Mouse (Mus musculus) frontal cortex, adult 2 months (tissue): ENCODE measurements around the gene Lsm2. TPM values are rescaled to one million over a fixed set of nuclear protein-coding genes. Genes with fewer than 3 reads are reported as not detected.

Source experiments
- DNase-seq, 2 experiments: peaks; one replicate each; pipeline ENCODE4 v3.0.0; 2022; ENCODE audit warnings: low spot score in 1 of 2; ENCODE audit errors: extremely low spot score in 1 of 2
- polyA plus RNA-seq: library from polyadenylated mRNA; depleted of rRNA; stranded (reverse); fragments of >200 nt; gene quantifications from 2 replicates; pipeline ENCODE4 v1.2.3, GENCODE M21; 2012

The Lsm2 gene
- polyA plus RNA-seq, 1 experiment, result 49.7 TPM

DNA sequence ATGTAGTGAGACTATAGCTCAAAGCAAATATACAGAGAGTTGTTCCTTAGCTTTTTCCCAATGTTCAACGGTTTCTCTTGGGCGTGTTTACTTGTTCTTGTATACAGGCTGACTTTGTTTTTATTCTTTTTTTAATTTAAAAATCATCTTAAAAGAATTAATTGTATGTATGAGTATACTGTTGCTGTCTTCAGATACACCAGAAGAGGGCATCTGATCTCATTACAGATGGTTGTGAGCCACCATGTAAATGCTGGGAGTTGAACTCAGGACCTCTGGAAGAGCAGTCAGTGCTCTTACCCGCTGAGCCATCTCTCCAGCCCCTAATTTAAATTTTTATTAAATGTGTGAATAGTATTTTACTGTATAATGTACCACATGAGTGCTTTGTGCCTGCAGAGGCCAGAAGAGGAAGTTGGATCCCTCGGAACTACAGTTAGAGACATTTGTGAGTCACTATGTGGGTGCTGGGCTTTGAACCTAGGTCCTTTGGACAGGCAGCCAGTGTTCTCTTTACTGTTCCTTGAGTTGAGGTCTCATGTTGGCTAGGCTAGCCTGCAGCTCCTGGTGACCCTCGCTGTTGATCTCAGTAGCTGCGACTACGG is 25.8 kb downstream of the Lsm2 start:
- DNase-seq, result no peak

GRCm38 (mm10) chr17:35009586-35009985 is 27.9 kb downstream of the Lsm2 start:
- no peak for DNase-seq

- no peak for DNase-seq
These were observed 29.8 kb downstream of the Lsm2 start for GRCm38 (mm10) chr17:35011440-35011839.

GRCm38 (mm10) chr17:35012430-35012829 is 30.8 kb downstream of the Lsm2 start:
- DNase-seq, result no peak

GRCm38 (mm10) chr17:35013221-35013620 is 31.6 kb downstream of the Lsm2 start:
- DNase-seq, result no peak

- DNase-seq, result no peak
These were observed 33.6 kb downstream of the Lsm2 start for GRCm38 (mm10) chr17:35015296-35015695.

DNA sequence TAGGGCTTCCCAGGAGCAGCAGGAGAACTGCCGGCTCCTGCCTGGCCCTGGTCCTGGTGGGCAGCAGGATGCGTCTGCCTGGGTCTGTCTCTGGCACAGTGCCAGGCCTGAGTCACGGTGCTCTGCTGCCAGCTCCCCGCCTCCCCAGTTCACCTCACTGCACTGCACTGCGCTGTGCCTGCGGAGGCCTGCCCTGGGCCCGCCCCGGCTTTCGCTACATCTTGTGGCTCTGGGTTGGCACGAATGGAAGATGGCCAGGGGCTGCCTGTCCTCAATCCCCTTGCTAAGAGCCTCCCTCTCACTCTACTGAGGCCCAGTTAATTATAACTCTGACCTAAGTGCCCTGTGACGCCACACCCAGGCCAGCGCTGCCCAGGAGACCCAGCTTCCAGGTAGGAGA is 34.7 kb downstream of the Lsm2 start, which contains the start of gene Vwa7:
Vwa7 (plus strand) TSS at position 204 of the 400 bp plus-strand sequence.
- DNase-seq, result peak in 1 of 2 experiments; percentile 18

- DNase-seq, result no peak
These were observed 35.4 kb downstream of the Lsm2 start for GRCm38 (mm10) chr17:35016791-35017705.

DNA sequence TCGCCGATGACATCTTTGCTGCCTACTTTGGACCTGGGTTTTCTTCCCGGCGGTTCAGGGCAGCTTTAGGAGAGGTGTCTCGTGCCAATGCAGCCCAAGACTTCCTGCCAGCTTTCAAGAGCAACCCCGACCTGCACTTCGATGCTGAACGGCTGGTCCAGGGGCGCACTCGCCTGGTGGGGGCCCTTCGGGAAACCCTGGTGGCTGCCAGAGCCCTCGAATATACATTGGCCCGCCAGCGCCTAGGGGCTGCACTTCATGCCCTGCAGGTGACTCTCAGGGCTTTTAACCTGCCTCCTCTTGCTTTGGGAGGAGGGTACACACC is 36.0 kb downstream of the Lsm2 start:
- no peak for DNase-seq

- no peak for DNase-seq
These were observed 36.5 kb downstream of the Lsm2 start for GRCm38 (mm10) chr17:35018171-35018570.

GRCm38 (mm10) chr17:35019894-35020293 is 38.2 kb downstream of the Lsm2 start:
- no peak for DNase-seq

- no peak for DNase-seq
These were observed 38.9 kb downstream of the Lsm2 start for GRCm38 (mm10) chr17:35020551-35020950.

DNA sequence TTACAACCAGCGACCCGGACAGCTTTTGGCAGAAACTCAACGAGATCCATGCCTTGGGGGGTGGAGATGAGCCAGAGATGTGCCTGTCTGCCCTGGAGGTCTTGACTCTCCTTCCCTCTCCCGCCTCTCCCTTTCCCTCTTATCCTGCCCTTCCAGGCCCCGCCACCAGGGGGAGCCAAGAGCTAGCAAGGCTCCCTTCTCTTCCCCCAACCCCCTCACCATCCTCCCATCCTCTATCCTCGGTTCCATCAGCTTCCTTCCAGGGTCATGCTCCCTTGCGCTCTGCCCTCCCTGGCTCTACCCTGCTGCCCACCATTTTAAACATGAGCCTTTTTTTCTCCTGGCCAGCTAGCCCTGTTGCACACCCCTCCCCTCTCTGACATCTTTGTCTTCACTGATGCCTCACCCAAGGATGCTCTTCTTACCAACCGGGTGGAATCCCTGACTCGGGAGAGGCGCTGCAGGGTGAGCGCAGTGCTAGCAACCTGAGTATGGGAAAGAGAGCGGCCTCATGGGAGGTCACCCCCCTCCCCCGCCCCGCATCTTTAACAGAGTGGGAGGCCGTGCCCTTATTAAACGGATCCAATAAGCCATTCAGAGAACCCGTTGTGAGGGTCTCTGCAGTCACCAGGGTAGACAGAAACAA is 39.6 kb downstream of the Lsm2 start:
- DNase-seq, result peak; percentile 57 to 94

- no peak for DNase-seq
These were observed 40.3 kb downstream of the Lsm2 start for GRCm38 (mm10) chr17:35021842-35022477.

- DNase-seq, result no peak
These were observed 40.9 kb downstream of the Lsm2 start for GRCm38 (mm10) chr17:35022541-35023060.

GRCm38 (mm10) chr17:35023221-35023620 is 41.6 kb downstream of the Lsm2 start:
- DNase-seq, result no peak

GRCm38 (mm10) chr17:35023756-35024155 is 42.1 kb downstream of the Lsm2 start:
- DNase-seq, result no peak

DNA sequence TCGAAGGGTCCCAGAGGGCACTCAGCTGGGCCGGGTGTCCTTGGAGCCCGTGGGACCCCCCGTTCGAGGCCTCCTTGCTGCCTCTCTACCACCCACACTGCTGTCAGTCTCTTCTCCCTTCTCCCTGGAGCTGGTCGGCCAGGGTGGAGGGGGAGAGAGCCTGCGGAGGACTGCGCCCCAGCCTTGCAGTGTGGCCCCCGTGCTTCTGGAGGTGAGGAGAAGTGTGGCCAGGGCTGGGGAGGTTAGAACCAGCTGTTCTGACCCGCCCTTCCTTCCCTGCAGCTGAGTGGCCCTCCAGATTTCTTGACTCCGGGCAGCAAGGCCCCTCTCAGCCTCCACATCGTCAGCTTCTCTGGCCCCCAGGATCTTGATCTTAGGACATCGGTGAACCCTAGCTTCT is 42.6 kb downstream of the Lsm2 start:
- DNase-seq, result no peak

DNA sequence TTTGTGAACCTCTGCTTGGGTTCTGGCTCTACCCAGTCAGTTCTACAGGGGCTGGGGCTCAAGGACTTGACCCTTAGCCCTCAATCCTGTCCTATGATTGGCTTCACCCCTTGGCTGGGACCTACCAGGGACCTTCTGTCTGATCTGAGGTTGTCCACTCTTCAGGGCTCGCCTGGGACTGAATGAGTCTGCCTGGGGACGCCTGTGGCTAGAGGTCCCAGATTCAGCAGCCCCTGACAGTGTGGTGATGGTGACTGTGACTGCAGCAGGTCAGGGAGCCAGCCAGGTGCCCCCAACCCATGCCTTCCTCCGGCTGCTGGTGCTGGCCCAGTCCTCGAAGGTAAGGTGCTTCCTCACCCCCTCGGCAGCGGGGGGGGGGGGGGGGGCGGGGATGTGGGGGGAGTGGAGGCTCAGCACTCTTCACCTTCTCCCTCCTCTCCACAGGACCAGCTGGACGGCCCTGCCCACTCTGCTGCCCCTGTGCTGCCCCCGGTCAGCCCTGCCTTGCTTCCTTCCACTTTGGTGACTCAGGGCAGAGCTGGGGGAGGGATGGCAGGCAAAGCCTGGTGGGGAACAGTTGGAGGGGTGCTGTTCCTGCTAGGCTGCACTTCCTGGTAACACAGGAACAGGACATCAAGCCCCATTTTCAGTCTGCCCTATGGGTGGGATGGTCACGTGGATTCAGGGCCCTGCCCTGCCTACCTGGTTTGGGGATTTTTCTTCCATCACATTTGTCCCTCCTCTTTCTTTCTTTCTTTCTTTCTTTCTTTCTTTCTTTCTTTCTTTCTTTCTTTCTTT is 43.2 kb downstream of the Lsm2 start:
- DNase-seq, result no peak

DNA sequence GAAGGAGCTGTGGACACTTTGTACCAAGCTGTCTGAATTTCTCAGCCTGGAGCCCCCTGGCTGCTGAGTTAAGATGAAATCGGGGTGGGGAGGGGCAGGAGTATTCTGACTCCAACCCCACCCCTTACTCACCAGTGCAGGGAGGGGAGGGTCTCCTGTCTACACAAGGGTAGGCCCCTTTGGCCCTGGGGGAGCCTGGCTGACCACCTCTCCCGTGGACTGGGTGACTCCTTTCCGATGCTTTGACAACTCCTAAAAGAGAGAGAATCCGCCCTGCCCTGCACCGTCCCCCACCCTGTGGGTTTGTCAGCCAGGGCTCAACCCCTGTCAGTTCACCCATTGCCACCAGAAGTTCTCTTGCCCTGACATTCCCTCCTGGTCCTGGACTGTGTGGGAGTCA is 44.5 kb downstream of the Lsm2 start:
- DNase-seq, result no peak
